Mouse (Mus musculus) heart, embryonic 16.5 days (tissue): ENCODE data around the gene Btn2a2. TPM values are rescaled to one million over a fixed set of nuclear protein-coding genes. Genes with fewer than 3 reads are reported as not detected.

Experiments
- ATAC-seq: fragments of 200-750 bp; cut with Nextera tagmentation; replicated peaks from 2 replicates; pipeline ENCODE4 v1.8.0; 2017; ENCODE audit warnings: moderate number of reproducible peaks; ENCODE audit not compliant: insufficient read depth, low FRiP score; ENCODE audit errors: extremely low read depth
- H3K27ac ChIP-seq: fragments of 300-500 bp; sonication (generic); 2 replicates; pipeline ENCODE4 v1.5.1; 2014; ENCODE audit warnings: mild to moderate bottlenecking, low read length, control low read depth, moderate library complexity
- H3K27me3 ChIP-seq: fragments of 300-500 bp; sonication (generic); 2 replicates; pipeline ENCODE4 v1.6.1; 2014; ENCODE audit warnings: low read length, mixed read lengths; ENCODE audit not compliant: control insufficient read depth, insufficient read depth
- H3K36me3 ChIP-seq: fragments of 300-500 bp; sonication (generic); 2 replicates; pipeline ENCODE4 v1.6.1; 2014; ENCODE audit not compliant: control insufficient read depth, insufficient read depth
- H3K4me1 ChIP-seq: fragments of 300-500 bp; sonication (generic); 2 replicates; pipeline ENCODE4 v1.6.1; 2014; ENCODE audit warnings: low read length, mixed read lengths; ENCODE audit not compliant: control insufficient read depth, insufficient read depth
- H3K4me2 ChIP-seq: fragments of 300-500 bp; sonication (generic); 2 replicates; pipeline ENCODE4 v1.6.1; 2014; ENCODE audit warnings: low read depth, mild to moderate bottlenecking, control low read depth, low read length
- H3K4me3 ChIP-seq: fragments of 300-500 bp; sonication (generic); 2 replicates; pipeline ENCODE4 v1.5.1; 2014; ENCODE audit warnings: mild to moderate bottlenecking, control low read depth, low read length
- H3K9ac ChIP-seq: fragments of 300-500 bp; sonication (generic); 2 replicates; pipeline ENCODE4 v1.6.1; 2014; ENCODE audit warnings: low read length, control low read depth
- H3K9me3 ChIP-seq: fragments of 300-500 bp; sonication (generic); replicated peaks from 2 replicates; pipeline ENCODE4 v1.6.1; 2016; ENCODE audit warnings: low read length; ENCODE audit not compliant: control insufficient read depth
- WGBS: fragments of 180-500 bp; shearing (Covaris S2); extraction: QIAGEN DNeasy Blood & Tissue Kit; methylation state at CpG from one replicate; pipeline ENCODE4 v1.1.7; 2014; 5-methylcytosine and 5-hydroxymethylcytosine counted together
- polyA plus RNA-seq: library from polyadenylated mRNA; unstranded; fragments of >200 nt; fragmentation: Nextera tagmentation; extraction: Ambion mirVana; gene quantifications from 2 replicates; pipeline ENCODE4 v1.2.1, GENCODE M21; 2015

Btn2a2 gene
- polyA plus RNA-seq, 1 experiment from 2014 or later, result 0.34 TPM

GRCm38 (mm10) chr13:23462669-23463068, 26.0 kb downstream of the Btn2a2 start:
- no peak overlapping the region for H3K4me3 ChIP-seq
- H3K4me1 ChIP-seq, result peaks cover 13% of the 10 kb centered on the region
- H3K36me3 ChIP-seq, result no peaks in the 10 kb centered on the region
- no peak overlapping the region for H3K9ac ChIP-seq
- no peak for ATAC-seq
- no peak overlapping the region for H3K4me2 ChIP-seq
- H3K9me3 ChIP-seq, result no peaks in the 10 kb centered on the region
- 0 out of 2 replicates have a peak, but pooled peaks cover 5% of the 10 kb centered on the region for H3K27me3 ChIP-seq
- no peak overlapping the region for H3K27ac ChIP-seq

DNA sequence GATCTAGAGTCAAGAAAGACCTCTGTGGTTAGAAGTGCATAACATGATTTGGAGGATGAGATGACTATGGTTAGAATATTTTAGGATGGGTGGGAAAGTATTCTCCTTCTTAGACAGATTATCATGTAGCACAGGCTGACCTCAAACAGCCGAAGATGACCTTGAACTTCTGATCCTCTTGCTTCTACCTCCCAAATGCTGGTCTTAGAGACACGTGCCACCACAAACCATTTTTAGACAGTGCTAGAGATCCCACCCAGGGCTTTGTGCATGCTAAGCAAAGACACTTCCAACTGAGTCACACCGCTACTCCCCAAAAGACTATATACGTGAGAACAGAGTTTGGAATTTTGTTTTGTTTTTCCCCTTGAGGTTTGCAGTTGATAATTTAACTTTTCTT, 26.6 kb downstream of the Btn2a2 start:
- Histone ChIP-seq H3K36me3 (no peaks in the 10 kb centered on the region), H3K4me3 (no peak overlapping the region), H3K9ac (no peak overlapping the region), H3K4me1 (peaks cover 13% of the 10 kb centered on the region), H3K9me3 (no peaks in the 10 kb centered on the region), H3K4me2 (no peak overlapping the region), H3K27ac (no peak overlapping the region), H3K27me3 (0 out of 2 replicates have a peak, but pooled peaks cover 5% of the 10 kb centered on the region)
- ATAC-seq, result no peak
- 81% methylated on average over 4 of the region's 4 CpGs for WGBS

DNA sequence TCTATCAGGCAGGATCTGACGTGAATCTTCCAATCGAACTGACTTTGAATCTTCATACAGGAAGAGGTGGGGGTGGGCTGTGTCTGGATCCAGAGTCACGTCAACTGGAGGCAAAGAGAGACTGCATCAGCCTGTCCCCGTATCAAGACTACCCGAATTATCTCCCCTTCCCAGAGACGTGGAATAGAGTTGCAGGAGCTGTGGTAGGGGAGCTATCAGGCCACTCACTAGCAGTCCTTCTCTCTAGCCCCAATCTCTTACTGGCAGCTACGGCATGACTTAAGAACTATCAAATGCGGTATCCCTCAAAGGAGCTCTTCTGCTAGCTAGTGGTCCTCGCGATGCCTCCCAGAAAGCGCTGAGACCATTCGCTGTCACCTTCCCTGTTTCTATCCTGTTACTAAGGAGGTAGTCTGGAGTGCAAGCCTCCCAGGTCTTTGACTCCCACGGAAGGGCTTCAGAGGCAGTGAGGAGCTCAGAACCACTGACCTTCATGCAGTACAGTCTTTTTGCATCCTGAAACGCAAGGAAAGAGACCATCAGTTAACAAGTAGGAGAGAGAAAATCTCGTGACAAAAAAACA, 29.3 kb downstream of the Btn2a2 start:
- H3K27me3 ChIP-seq, result 0 out of 2 replicates have a peak, but pooled peaks cover 5% of the 10 kb centered on the region
- peaks cover 5% of the 10 kb centered on the region; the same call in 1 of the 2 replicates for H3K4me1 ChIP-seq
- peak overlapping the region; percentile 8; the same call in 1 of the 2 replicates for H3K4me2 ChIP-seq
- no peak for ATAC-seq
- H3K4me3 ChIP-seq, result no peak overlapping the region
- H3K9me3 ChIP-seq, result no peaks in the 10 kb centered on the region
- WGBS, result 24% methylated on average over 15 of the region's 15 CpGs
- H3K9ac ChIP-seq, result no peak overlapping the region
- no peaks in the 10 kb centered on the region for H3K36me3 ChIP-seq
- H3K27ac ChIP-seq, result no peak overlapping the region

DNA sequence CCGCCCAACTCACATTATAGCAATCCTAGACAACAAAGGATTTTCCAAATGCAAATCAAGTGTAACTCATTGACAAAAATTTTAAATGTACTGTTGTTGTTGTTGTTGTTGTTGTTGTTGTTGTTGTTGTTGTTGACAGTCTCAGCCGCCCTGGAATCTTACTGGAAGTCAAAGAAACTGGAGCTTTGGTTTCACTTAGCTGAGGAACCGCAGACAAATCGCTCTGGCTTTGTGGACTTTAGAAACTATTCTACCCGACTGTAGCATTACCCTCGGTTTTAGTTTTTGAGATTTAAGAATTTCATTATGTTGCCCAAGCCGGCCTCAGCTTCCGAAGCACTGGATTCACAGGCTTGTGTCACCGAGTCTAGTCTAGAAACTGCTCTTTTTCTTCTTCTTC, 34.7 kb downstream of the Btn2a2 start:
- Histone ChIP-seq H3K27me3 (0 out of 2 replicates have a peak, but pooled peaks cover 3% of the 10 kb centered on the region), H3K9me3 (no peaks in the 10 kb centered on the region), H3K9ac (peak overlapping the region; percentile 81), H3K27ac (peak overlapping the region; percentile 88), H3K4me3 (peak overlapping the region; percentile 91), H3K4me2 (peak overlapping the region; percentile 69), H3K4me1 (no peaks in the 10 kb centered on the region), H3K36me3 (no peaks in the 10 kb centered on the region)
- under 1% methylated on average over 9 of the region's 9 CpGs for WGBS
- ATAC-seq, result no peak

DNA sequence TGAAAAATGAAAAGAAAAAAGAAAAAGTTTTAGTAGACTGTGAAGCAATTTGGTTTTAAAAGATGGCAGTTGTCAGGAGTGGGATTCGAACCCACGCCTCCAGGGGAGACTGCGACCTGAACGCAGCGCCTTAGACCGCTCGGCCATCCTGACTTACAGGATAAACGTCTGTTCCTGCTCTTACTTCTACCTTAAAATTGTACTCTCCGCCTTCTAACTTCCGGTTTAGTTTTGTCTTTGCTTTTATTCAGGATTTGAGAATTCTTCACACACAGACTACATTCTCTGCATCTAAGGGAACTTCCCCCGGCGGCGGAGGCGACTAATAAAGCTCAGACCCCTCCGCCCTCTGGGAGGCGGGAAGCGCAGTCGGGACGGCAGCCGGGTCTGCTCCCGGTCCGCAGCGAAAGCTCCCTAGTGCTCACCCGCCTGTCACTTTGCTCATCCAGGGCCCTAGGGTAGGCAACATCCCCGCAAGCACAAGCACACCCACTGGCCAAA, 35.2 kb downstream of the Btn2a2 start:
- WGBS, result under 1% methylated on average over 25 of the region's 25 CpGs
- Histone ChIP-seq H3K9ac (peak overlapping the region; percentile 81), H3K9me3 (no peaks in the 10 kb centered on the region), H3K27me3 (0 out of 2 replicates have a peak, but pooled peaks cover 2% of the 10 kb centered on the region), H3K27ac (peak overlapping the region; percentile 88), H3K4me1 (no peaks in the 10 kb centered on the region), H3K36me3 (no peaks in the 10 kb centered on the region), H3K4me2 (peak overlapping the region; percentile 69), H3K4me3 (peak overlapping the region; percentile 91)
- ATAC-seq, result peak; percentile 86

DNA sequence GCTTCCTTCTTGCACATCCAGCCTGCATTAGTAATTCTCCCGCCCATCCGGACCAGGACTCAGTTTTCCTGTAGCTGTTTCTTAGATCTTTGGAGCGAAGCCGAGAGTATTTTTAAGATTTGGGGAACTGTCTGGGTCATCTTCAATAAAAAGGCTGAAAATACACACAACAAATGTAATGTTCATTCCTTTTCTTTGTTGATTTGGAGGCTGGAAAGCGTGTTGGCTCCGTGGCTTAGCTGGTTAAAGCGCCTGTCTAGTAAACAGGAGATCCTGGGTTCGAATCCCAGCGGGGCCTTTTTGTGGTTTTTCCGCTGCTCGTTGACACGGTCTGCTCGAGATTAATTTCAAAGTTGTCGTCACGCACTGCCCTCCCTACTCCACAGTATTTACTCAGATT, 38.3 kb downstream of the Btn2a2 start:
- Histone ChIP-seq H3K4me1 (no peaks in the 10 kb centered on the region), H3K4me3 (peak overlapping the region; percentile 74), H3K27ac (peak overlapping the region; percentile 67), H3K9me3 (no peaks in the 10 kb centered on the region), H3K27me3 (no peaks in the 10 kb centered on the region), H3K9ac (peak overlapping the region; percentile 77), H3K4me2 (peak overlapping the region; percentile 82), H3K36me3 (no peaks in the 10 kb centered on the region)
- under 1% methylated on average over 15 of the region's 15 CpGs for WGBS
- no peak; the same call in 1 of the 2 replicates for ATAC-seq

DNA sequence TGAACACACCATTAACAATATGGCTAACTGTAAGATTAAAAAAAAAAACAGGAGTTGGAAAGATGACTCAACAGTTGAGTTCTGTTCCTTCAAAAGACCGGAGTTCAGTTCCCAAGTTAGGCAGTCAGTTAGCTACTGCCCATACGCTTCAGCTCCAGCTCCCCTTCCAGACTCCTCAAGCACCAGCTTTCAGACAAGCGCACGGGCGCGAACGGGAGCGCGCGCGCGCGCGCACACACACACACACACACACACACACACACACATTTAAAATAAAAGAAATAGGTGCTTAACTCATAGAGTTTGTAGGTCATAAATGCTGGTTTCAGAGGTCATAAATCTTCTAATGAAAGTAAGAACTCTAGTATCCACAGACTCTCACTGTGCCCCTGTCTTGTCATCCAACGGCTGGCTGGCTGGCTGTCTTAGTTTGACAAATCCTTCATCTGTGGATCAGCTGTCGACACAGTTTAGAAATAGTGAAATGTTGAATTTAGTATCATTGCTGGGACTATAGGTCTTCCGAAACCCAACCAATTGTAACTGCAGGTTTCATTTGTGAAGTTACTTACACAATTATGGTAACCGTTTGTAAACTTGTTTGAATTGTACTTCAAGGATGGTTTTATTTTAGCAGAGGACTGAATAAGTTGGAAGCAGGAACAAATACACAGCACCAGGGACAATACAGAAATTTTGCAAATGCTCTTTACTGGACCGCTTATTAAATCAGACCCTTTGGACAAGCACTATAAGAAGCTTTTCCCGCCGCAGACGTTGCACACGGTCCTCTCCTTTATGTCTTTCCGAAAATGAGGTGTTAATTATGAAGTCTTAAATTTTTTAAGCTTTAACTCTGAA, 39.2 kb downstream of the Btn2a2 start:
- Histone ChIP-seq H3K36me3 (no peaks in the 10 kb centered on the region), H3K4me1 (peaks cover 4% of the 10 kb centered on the region), H3K4me3 (peak overlapping the region; percentile 74), H3K4me2 (peak overlapping the region; percentile 82), H3K27me3 (no peaks in the 10 kb centered on the region), H3K9ac (peak overlapping the region; percentile 77), H3K9me3 (no peaks in the 10 kb centered on the region), H3K27ac (peak overlapping the region; percentile 65)
- WGBS, result under 1% methylated on average over 24 of the region's 24 CpGs
- no peak for ATAC-seq

DNA sequence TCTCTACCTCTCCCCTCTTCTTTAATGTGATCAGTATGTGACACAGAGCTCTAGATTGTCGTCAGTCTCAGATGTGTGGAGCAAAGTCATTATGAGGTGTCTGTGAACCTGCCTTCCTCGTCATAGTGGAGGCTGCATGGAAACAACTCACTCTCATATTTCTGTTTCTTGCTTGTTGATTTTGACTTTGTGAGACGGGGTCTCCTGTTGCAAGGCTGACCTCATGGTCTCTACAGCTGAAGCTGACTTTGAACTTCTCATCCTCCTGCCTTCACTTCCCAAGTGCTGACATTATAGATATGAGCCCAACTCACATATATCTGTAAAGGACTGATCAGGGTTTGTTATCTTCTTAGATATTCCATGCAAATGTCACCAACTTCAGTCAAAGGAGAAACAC, 39.9 kb downstream of the Btn2a2 start:
- Histone ChIP-seq H3K27me3 (no peaks in the 10 kb centered on the region), H3K9me3 (no peaks in the 10 kb centered on the region), H3K27ac (no peak overlapping the region; the same call in 1 of the 2 replicates), H3K4me2 (peak overlapping the region; percentile 82), H3K9ac (no peak overlapping the region), H3K4me3 (peak overlapping the region; percentile 74), H3K4me1 (peaks cover 7% of the 10 kb centered on the region), H3K36me3 (no peaks in the 10 kb centered on the region)
- ATAC-seq, result no peak
- WGBS, result 48% methylated on average over 3 of the region's 3 CpGs

- Histone ChIP-seq H3K9me3 (no peaks in the 10 kb centered on the region), H3K4me2 (peak overlapping the region; percentile 64), H3K27me3 (no peaks in the 10 kb centered on the region), H3K36me3 (no peaks in the 10 kb centered on the region), H3K4me1 (peaks cover 9% of the 10 kb centered on the region), H3K27ac (peak overlapping the region; percentile 77), H3K9ac (peak overlapping the region; percentile 77), H3K4me3 (peak overlapping the region; percentile 62)
- peak; percentile 47 for ATAC-seq
- WGBS, result 0% methylated on average over 16 of the region's 16 CpGs
These were observed 42.1 kb downstream of the Btn2a2 start for GRCm38 (mm10) chr13:23446498-23446952.
